Mouse (Mus musculus) heart, embryonic 12.5 days (tissue): ENCODE measurements at regions not wholly inside any gene's neighbourhood (a gene's known extent, or its start where the extent isn't known, plus 50 kb on each side); places are given as distances from the start of the nearest gene placed in this dataset.

Experiments used
- ATAC-seq: fragments of 200-750 bp; cut with Nextera tagmentation; 2 replicates; pipeline ENCODE4 v1.8.0; 2017; ENCODE audit warnings: moderate TSS enrichment, moderate library complexity; ENCODE audit not compliant: insufficient number of reproducible peaks, low FRiP score
- H3K27ac ChIP-seq: fragments of 300-500 bp; sonication (generic); 2 replicates; pipeline ENCODE4 v1.5.1; 2016; ENCODE audit warnings: mild to moderate bottlenecking, moderate library complexity; ENCODE audit not compliant: poor library complexity, severe bottlenecking
- H3K27me3 ChIP-seq: fragments of 300-500 bp; sonication (generic); replicated peaks from 2 replicates; pipeline ENCODE4 v1.6.1; 2016; ENCODE audit warnings: mild to moderate bottlenecking, moderate library complexity
- H3K36me3 ChIP-seq: fragments of 300-500 bp; sonication (generic); 2 replicates; pipeline ENCODE4 v1.6.1; 2016; ENCODE audit warnings: mild to moderate bottlenecking, moderate library complexity
- H3K4me1 ChIP-seq: fragments of 300-500 bp; sonication (generic); replicated peaks from 2 replicates; pipeline ENCODE4 v1.6.1; 2016; ENCODE audit warnings: mild to moderate bottlenecking
- H3K4me2 ChIP-seq: fragments of 300-500 bp; sonication (generic); 2 replicates; pipeline ENCODE4 v1.6.1; 2016; ENCODE audit warnings: mild to moderate bottlenecking, moderate library complexity
- H3K4me3 ChIP-seq: fragments of 300-500 bp; sonication (generic); 2 replicates; pipeline ENCODE4 v1.5.1; 2016; ENCODE audit warnings: mild to moderate bottlenecking
- H3K9ac ChIP-seq: fragments of 300-500 bp; sonication (generic); 2 replicates; pipeline ENCODE4 v1.6.1; 2016; ENCODE audit warnings: mild to moderate bottlenecking, moderate library complexity
- H3K9me3 ChIP-seq: fragments of 300-500 bp; sonication (generic); replicated peaks from 2 replicates; pipeline ENCODE4 v1.6.1; 2016; ENCODE audit warnings: mild to moderate bottlenecking, moderate library complexity
- WGBS: fragments of 180-500 bp; shearing (Covaris S2); methylation state at CpG from one replicate; pipeline ENCODE4 v1.1.7; 2016; 5-methylcytosine and 5-hydroxymethylcytosine counted together

DNA sequence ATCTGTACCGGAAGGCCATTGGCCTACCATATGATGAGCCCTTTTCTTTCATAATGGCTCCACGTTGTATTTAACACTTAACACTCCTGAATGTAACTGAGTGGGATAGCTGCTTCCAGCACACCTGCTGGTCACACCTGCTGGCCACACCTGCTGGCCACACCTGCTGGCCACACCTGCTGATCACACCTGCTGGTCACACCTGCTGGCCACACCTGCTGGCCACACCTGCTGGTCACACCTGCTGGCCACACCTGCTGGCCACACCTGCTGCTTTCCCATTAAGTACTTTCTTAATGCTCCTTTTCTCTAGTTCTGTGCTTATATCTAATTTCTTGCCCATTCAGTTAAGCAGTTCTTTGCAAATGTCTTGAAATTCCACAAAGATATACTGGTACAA lies 157.4 kb upstream of the Slc30a5 start:
- no peaks in the 10 kb centered on the region for H3K9me3 ChIP-seq
- H3K27ac ChIP-seq, result no peak overlapping the region
- H3K36me3 ChIP-seq, result no peaks in the 10 kb centered on the region
- no peaks in the 10 kb centered on the region for H3K4me1 ChIP-seq
- WGBS, result 71% methylated on average over 2 of the region's 2 CpGs
- no peak overlapping the region for H3K9ac ChIP-seq
- H3K4me3 ChIP-seq, result no peak overlapping the region
- no peak overlapping the region for H3K4me2 ChIP-seq
- no peak for ATAC-seq
- no peaks in the 10 kb centered on the region for H3K27me3 ChIP-seq

DNA sequence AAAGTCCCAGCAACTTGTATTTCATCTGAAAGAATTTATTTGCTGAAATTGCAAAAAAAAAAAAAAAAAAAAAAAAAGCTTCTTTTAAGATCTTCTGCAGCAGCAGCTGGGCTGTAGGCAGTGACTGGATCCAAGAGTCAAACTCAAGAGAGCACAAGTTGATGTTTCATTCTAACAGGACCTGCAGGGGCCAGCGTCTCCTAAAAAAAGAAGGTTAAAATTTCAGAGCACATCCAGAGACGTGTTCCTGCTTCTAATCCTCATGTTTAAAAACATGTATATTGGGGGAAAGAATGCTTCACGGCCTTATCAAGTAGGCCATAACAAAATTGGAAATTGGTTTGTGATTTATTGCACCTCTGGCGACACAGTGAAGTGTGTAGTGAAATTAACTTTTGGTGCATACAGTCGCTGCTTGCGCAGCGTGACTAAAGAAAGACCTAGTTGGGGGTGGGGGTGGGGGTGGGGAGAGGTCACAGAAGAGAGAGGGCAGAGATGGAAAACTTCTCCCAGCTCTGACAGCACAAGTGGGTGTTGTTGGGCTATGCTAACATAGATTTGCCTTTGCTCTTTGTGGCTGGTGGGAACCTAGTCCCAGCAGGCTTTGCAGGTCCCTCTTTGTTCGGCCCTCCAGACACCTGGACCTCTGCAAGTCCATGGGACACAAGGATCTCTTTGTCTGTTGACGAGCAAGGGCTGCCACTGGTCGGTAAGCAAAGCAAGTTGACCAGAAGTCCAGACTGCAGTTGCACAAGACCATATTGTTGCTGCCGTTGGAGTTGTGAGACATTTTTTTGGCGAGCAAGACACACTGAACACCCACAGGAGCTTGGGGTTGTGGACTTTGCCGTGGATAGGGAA lies 155.7 kb upstream of the Slc30a5 start:
- no peak overlapping the region for H3K4me3 ChIP-seq
- no peaks in the 10 kb centered on the region for H3K27me3 ChIP-seq
- H3K9me3 ChIP-seq, result no peaks in the 10 kb centered on the region
- H3K27ac ChIP-seq, result no peak overlapping the region
- no peak overlapping the region for H3K4me2 ChIP-seq
- no peaks in the 10 kb centered on the region for H3K4me1 ChIP-seq
- no peak for ATAC-seq
- WGBS, result 66% methylated on average over 13 of the region's 13 CpGs
- no peak overlapping the region for H3K9ac ChIP-seq
- no peaks in the 10 kb centered on the region for H3K36me3 ChIP-seq

DNA sequence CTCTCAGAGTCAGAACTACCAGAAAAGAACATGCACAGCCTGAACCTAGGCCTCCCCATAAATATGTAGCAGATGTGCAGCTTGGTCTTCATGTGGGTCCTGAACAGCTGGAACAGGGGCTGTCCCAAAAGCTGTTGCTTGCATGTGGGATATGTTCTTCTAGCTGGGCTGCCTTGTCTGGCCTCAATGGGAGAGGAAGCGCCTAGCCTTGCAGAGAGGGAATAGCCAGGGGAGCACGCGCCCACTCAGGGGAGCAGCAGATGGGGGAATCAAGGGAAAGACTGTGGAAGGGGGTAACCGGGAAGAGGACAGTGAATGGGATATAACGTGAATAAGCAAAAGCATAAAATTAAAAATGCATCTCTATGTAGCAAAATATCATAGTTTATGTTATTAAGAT lies 154.9 kb upstream of the Slc30a5 start:
- no peaks in the 10 kb centered on the region for H3K9me3 ChIP-seq
- no peak overlapping the region for H3K9ac ChIP-seq
- H3K4me2 ChIP-seq, result no peak overlapping the region
- H3K4me3 ChIP-seq, result no peak overlapping the region
- WGBS, result 91% methylated on average over 5 of the region's 5 CpGs
- no peak for ATAC-seq
- no peaks in the 10 kb centered on the region for H3K4me1 ChIP-seq
- H3K36me3 ChIP-seq, result no peaks in the 10 kb centered on the region
- no peak overlapping the region for H3K27ac ChIP-seq
- H3K27me3 ChIP-seq, result no peaks in the 10 kb centered on the region

DNA sequence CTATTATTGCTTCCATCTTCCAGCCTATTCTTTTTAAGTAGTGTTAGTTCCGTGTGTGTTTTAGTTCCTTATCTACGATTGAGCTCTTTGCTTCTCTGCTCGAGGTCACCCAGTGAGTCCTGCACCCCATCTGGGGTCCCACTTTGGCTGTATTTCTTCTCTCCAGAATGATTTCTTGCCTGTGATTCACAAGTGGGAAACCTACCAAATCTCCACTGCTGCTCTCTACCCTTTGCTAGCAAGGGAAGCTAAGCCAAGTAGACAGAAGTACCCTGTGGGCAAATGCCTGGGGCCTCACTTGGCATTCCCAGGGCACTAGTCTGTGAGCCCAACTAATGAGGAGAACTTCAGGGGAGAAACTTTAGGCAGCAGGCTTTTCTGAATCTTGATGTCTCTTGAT lies 142.5 kb upstream of the Slc30a5 start:
- WGBS, result 37% methylated on average over 3 of the region's 3 CpGs
- no peak for ATAC-seq
- Histone ChIP-seq H3K9ac (no peak overlapping the region), H3K27ac (no peak overlapping the region), H3K36me3 (no peaks in the 10 kb centered on the region), H3K4me2 (no peak overlapping the region), H3K9me3 (no peaks in the 10 kb centered on the region), H3K27me3 (no peaks in the 10 kb centered on the region), H3K4me3 (no peak overlapping the region), H3K4me1 (peaks cover 15% of the 10 kb centered on the region)

DNA sequence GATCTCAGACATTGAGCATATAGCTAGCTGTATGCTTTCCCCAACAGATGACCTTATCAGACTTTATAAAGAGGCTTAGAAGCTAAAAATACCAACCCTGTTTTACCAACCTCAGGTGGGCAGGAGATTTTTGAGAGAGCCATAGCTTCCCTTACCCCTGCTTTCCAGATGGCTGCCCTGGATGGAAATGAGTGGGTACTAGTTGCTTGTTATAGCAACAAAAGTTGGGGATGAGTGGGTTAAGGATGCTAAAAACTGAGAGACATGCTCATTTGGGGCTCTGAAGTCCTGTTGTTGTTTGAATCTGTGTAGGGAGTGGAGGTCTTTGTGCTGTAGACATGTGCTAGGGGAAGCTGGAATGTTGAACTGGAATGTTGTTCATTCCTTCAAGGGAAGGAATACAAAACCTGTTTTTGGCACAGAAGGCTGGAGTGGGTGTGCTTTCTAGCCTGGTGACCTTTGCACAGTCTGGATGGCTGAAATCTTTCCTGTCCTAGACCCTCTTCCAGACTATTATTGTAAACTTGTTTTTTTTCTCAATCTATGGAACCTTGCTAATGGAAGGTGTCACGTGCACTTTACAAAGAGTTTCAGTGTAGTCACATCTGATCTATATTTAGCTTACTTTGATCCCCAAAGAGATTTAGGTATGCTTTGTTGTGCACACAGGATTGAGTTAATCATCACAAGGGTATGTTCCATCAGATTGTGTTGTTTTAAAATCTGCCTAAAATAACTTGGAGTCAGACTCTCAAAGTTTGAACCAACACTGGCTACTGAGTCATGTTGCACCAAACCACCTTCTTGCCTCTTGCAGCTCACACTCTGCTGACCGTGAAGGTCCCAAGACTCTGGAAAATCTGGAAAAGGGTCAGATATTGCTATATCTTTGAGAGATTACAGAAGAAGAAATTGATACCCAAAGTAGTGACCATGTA lies 138.1 kb upstream of the Slc30a5 start:
- H3K4me3 ChIP-seq, result no peak overlapping the region
- H3K27ac ChIP-seq, result no peak overlapping the region
- H3K36me3 ChIP-seq, result no peaks in the 10 kb centered on the region
- H3K4me1 ChIP-seq, result peaks cover 15% of the 10 kb centered on the region
- no peaks in the 10 kb centered on the region for H3K9me3 ChIP-seq
- no peak for ATAC-seq
- no peak overlapping the region for H3K9ac ChIP-seq
- no peaks in the 10 kb centered on the region for H3K27me3 ChIP-seq
- H3K4me2 ChIP-seq, result no peak overlapping the region
- WGBS, result 62% methylated on average over 2 of the region's 2 CpGs

DNA sequence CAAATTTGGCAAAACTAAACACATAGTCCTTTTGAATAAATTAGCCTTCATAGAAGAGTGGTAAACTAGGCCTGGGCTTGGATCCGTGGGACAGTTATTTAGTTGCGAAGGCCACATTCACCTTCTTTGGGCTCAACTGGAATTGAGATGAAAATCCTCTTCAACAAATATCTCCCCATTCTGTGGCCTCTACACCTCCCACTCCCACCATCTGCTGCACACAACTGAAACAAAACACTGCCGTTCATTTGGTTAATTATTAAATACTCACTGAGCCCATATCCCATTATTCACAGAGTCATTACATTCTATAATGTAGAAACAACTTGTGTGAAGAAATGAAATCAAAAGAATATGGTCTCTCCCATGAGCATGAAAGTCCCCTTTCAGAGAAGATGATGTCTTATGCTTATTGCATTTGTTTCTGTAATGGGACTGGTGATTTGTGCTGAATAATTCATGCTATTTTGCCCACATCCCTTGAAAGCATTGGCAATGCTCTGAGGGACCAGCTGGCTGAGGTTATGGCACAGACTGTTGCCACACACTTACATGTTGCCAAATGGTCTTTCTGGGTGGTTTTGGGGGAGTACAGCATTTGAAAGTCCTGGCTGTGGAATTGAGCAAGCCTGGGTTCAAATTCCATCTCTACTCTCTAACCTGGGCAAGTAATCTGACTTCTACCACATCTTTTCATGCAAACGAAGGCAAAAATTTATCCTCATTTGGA lies 129.7 kb upstream of the Slc30a5 start:
- Histone ChIP-seq H3K27ac (no peak overlapping the region), H3K9ac (no peak overlapping the region), H3K4me1 (no peaks in the 10 kb centered on the region), H3K36me3 (no peaks in the 10 kb centered on the region), H3K27me3 (no peaks in the 10 kb centered on the region), H3K4me3 (no peak overlapping the region), H3K4me2 (no peak overlapping the region), H3K9me3 (no peaks in the 10 kb centered on the region)
- ATAC-seq, result no peak
- 87% methylated on average over 4 of the region's 4 CpGs for WGBS

DNA sequence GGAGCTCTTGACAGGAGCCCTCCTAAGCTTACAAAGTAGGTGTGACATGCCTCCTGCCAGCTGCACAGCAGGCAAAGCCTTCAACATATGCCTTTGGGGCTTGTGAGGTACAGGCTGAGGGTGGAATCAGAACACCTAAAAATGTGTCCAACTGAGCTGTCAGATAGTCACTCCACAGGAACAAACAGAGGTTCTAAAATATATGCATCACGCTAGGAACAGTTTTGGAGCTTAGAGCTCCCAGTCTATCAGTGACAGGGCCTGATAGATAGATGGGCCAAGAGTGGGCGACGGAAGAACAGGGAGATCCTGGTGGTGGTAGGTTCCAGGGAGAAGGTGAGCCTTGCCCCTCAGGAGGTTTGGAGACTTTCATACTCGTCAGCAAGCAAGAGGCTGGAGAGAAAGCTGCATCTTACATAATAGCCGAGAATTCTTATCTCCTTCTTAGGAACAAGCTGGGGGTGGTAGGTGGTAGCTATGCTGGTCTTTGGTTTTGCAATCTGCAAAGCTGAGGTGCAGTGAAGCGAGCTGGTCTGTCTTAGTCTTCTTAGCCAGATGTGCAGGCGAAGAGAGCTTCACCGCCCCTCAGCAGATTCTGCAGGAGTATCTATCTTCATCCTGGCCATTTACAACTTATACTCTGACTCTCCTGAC lies 121.5 kb upstream of the Slc30a5 start:
- H3K4me1 ChIP-seq, result peaks cover 22% of the 10 kb centered on the region
- ATAC-seq, result no peak
- no peak overlapping the region for H3K27ac ChIP-seq

DNA sequence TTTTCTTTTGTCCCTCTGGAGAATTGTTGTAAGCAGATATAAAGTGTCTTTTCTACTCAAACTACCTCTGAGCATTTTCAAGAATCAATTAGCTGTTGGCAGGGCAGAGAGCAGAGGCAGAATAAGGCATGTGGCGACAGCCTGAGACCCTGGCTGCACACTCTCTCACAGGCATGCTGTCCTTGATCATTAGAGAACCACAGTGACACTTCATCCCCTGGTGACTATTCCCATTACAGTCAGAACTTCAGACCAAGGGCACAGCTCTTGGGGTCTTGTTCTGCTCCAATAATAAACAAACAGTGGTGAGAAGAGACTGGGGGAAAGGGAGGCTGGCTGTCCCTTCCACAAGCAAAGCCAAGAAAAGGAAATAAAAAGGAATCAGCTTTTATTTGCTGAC lies 120.9 kb upstream of the Slc30a5 start:
- Histone ChIP-seq H3K9ac (no peak overlapping the region), H3K27me3 (no peaks in the 10 kb centered on the region), H3K4me1 (peaks cover 22% of the 10 kb centered on the region), H3K9me3 (no peaks in the 10 kb centered on the region), H3K4me2 (no peak overlapping the region), H3K4me3 (no peak overlapping the region), H3K27ac (no peak overlapping the region), H3K36me3 (no peaks in the 10 kb centered on the region)
- WGBS, result 43% methylated on average over 1 of the region's 1 CpGs
- ATAC-seq, result no peak

More for the DNA sequence above, 121.5 kb upstream of the Slc30a5 start:
- WGBS, result 54% methylated on average over 8 of the region's 8 CpGs
- no peak overlapping the region for H3K4me3 ChIP-seq
- H3K4me2 ChIP-seq, result no peak overlapping the region
- H3K9me3 ChIP-seq, result no peaks in the 10 kb centered on the region
- no peak overlapping the region for H3K9ac ChIP-seq
- H3K27me3 ChIP-seq, result no peaks in the 10 kb centered on the region
- no peaks in the 10 kb centered on the region for H3K36me3 ChIP-seq

DNA sequence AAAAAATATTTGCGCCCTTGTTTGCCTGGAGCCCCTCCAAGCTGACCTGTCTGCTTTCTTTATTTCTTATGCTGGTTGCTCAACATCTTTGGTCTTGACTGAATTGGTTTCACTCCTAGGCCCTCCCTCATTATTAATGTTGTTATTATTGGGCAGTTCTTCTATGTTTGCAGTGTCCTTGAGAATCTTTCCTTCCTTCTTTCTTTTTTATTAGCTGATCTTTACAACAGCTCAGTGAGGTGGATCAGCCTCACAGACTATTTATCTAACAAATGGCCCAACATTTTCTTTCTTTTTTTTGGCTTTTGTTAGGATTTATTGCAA lies 117.9 kb upstream of the Slc30a5 start:
- Histone ChIP-seq H3K4me3 (no peak overlapping the region), H3K27me3 (no peaks in the 10 kb centered on the region), H3K4me2 (no peak overlapping the region), H3K27ac (no peak overlapping the region), H3K4me1 (peaks cover 22% of the 10 kb centered on the region), H3K36me3 (no peaks in the 10 kb centered on the region), H3K9me3 (no peaks in the 10 kb centered on the region), H3K9ac (no peak overlapping the region)
- WGBS, result 72% methylated on average over 1 of the region's 1 CpGs
- no peak for ATAC-seq

DNA sequence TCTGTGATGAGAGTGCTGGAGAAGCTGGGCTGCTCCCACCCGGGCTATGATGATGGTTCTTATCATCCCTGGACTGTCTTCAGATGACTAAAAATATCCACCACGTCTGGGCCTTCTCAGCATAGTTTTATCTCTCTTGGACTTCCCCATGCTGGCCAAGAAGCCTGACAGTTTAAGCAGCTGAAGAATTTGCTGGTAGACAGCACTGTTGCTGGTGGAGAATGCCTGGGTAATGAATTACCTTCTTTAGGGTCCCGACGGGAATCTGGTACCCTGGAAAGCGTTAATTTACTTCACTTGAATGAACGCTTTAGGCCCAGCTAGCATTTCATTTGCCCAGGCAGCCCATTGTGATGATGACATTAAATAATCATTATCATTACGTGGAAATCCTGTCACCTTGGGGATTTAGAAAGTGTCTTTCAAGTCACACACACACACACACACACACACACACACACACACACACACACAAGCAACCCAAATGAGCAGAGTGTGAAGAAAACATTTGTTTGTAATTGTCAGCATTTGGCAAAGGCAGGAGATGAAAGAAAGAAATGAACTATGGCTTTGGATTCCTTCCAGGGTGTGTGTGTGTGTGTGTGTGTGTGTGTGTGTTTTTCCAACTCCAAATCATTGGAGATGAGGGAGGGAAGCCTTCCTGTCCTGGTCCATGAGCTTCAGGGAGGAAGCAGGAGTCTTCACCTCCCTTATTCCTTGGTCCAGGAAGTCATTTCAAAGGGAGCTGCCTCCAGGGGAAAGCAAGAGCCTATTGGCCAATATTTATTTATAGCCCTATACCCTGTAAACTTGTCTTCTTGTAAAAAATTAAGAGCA lies 117.3 kb upstream of the Slc30a5 start:
- H3K4me3 ChIP-seq, result no peak overlapping the region
- H3K27me3 ChIP-seq, result no peaks in the 10 kb centered on the region
- H3K27ac ChIP-seq, result no peak overlapping the region
- H3K9me3 ChIP-seq, result no peaks in the 10 kb centered on the region
- no peak overlapping the region for H3K9ac ChIP-seq
- H3K36me3 ChIP-seq, result no peaks in the 10 kb centered on the region
- H3K4me2 ChIP-seq, result peak overlapping the region; percentile 12; the same call in 1 of the 2 replicates
- peaks cover 22% of the 10 kb centered on the region for H3K4me1 ChIP-seq
- WGBS, result 21% methylated on average over 7 of the region's 7 CpGs
- ATAC-seq, result no peak
